Comparison of ENCODE assay signal across 19 mouse cellular contexts in genomic region chr17:30182063-30182462, GRCm38 (mm10).
A peak's percentile ranks its signal among the peaks of the same experiment; 100 is the strongest.
DNase-seq lines count a peak whose midpoint lies in the region; ATAC-seq and TF ChIP-seq lines count a peak whose summit lies in the region.
"Had no signal": no experiment of that assay in that cellular context is flagged by ENCODE, and none has a peak within 500 bp of the region (broad histone marks: within the 10 kb centered on the region; RNA-seq: fewer than 3 reads in every experiment).

No protein-coding gene starts in this region.

- 80% methylated on average over 2 of the region's 2 CpGs for WGBS in thymus, adult 2 months
- WGBS in neural tube, embryonic 15.5 days, result 92% methylated on average over 2 of the region's 2 CpGs

- no peak for TF ChIP-seq POLR2A in thymus, adult 2 months (IDR thresholded peaks at IDR 0.05; ENCODE audit: control insufficient read depth, extremely low read depth, insufficient read depth, low read length, poor library complexity)

- H3K4me2 ChIP-seq in neural tube, embryonic 15.5 days, result no peak overlapping the region
- H3K4me2 ChIP-seq: embryonic facial prominence, embryonic 12.5 days; forebrain, embryonic 12.5 days; hindbrain, embryonic 13.5 days had no signal

- no peak overlapping the region for H3K27ac ChIP-seq in thymus, adult 2 months (ENCODE audit: control insufficient read depth, insufficient read depth, low read length)
- H3K27ac ChIP-seq in neural tube, embryonic 15.5 days (replicated peaks), result no peak overlapping the region
- H3K27ac ChIP-seq: embryonic facial prominence, embryonic 12.5 days; forebrain, embryonic 12.5 days; hindbrain, embryonic 13.5 days; hindbrain, postnatal 0 days had no signal

- H3K27me3 ChIP-seq in thymus, adult 2 months (ENCODE audit: control insufficient read depth, insufficient read depth, low read length), result no peaks in the 10 kb centered on the region
- no peaks in the 10 kb centered on the region for H3K27me3 ChIP-seq in neural tube, embryonic 15.5 days (replicated peaks)
- H3K27me3 ChIP-seq: embryonic facial prominence, embryonic 12.5 days; forebrain, embryonic 12.5 days; hindbrain, embryonic 13.5 days had no signal

- H3K9ac ChIP-seq in neural tube, embryonic 15.5 days (replicated peaks), result no peak overlapping the region
- H3K9ac ChIP-seq: embryonic facial prominence, embryonic 12.5 days; forebrain, embryonic 12.5 days; forebrain, postnatal 0 days; hindbrain, embryonic 13.5 days had no signal

- ATAC-seq in inflammation-experienced regulatory T-cells, adult 6 months, result peak; percentile 65
- ATAC-seq in neural tube, embryonic 15.5 days (ENCODE audit: low FRiP score), result no peak
- ATAC-seq: forebrain, postnatal 0 days; hindbrain, postnatal 0 days; intestine, embryonic 16.5 days had no signal

- H3K4me3 ChIP-seq in thymus, adult 2 months (ENCODE audit: control insufficient read depth, insufficient read depth, low read length), result no peak overlapping the region
- H3K4me3 ChIP-seq in neural tube, embryonic 15.5 days (replicated peaks), result no peak overlapping the region
- H3K4me3 ChIP-seq: embryonic facial prominence, embryonic 12.5 days; forebrain, embryonic 12.5 days; hindbrain, embryonic 13.5 days had no signal

- H3K36me3 ChIP-seq in thymus, adult 2 months (ENCODE audit: control insufficient read depth, insufficient read depth, low read length), result no peaks in the 10 kb centered on the region
- no peaks in the 10 kb centered on the region for H3K36me3 ChIP-seq in neural tube, embryonic 15.5 days

- H3K9me3 ChIP-seq in neural tube, embryonic 15.5 days (replicated peaks), result no peaks in the 10 kb centered on the region
- H3K9me3 ChIP-seq: embryonic facial prominence, embryonic 12.5 days; forebrain, embryonic 12.5 days; hindbrain, embryonic 13.5 days had no signal

- DNase-seq in heart, adult 11 months, result peak; percentile 72
- no peak for DNase-seq in heart, adult 9 months (ENCODE audit: low spot score in 2 of 2)
- DNase-seq in thymus, postnatal 14 days, result peak; percentile 3
- DNase-seq in thymus, adult 2 months, result no peak
- DNase-seq in adrenal gland, postnatal 14 days, result no peak
- DNase-seq: adrenal gland, postnatal 10 days; cerebellum, adult 11-12 months; cerebellum, postnatal 10 days; embryo, embryonic 11 days; forebrain, postnatal 0 days; gastrocnemius, postnatal 14 days; heart, postnatal 10 days had no signal

- H3K4me1 ChIP-seq in thymus, adult 2 months (replicated peaks; ENCODE audit: control insufficient read depth, insufficient read depth, low read length), result 0 out of 2 replicates have a peak, but pooled peaks cover 6% of the 10 kb centered on the region
- peaks cover 13% of the 10 kb centered on the region for H3K4me1 ChIP-seq in neural tube, embryonic 15.5 days

- TF ChIP-seq CTCF in thymus, adult 2 months (IDR thresholded peaks at IDR 0.05; ENCODE audit: borderline replicate concordance, control insufficient read depth, extremely low read depth, insufficient read depth, low read length, poor library complexity), result no peak

Comparison
In these comparisons a context has a peak if more than half of its experiments do, and no peak if none do; other contexts are left out.
1. DNase-seq: peak in heart, adult 11 months (single experiment) and thymus, postnatal 14 days (single experiment); none in heart, adult 9 months (0 of 2), thymus, adult 2 months (single experiment) and adrenal gland, postnatal 14 days (single experiment).